Mouse (Mus musculus): ENCODE measurements at regions not wholly inside any gene's neighbourhood (a gene's known extent, or its start where the extent isn't known, plus 50 kb on each side); places are given as distances from the start of the nearest gene placed in this dataset.

DNA sequence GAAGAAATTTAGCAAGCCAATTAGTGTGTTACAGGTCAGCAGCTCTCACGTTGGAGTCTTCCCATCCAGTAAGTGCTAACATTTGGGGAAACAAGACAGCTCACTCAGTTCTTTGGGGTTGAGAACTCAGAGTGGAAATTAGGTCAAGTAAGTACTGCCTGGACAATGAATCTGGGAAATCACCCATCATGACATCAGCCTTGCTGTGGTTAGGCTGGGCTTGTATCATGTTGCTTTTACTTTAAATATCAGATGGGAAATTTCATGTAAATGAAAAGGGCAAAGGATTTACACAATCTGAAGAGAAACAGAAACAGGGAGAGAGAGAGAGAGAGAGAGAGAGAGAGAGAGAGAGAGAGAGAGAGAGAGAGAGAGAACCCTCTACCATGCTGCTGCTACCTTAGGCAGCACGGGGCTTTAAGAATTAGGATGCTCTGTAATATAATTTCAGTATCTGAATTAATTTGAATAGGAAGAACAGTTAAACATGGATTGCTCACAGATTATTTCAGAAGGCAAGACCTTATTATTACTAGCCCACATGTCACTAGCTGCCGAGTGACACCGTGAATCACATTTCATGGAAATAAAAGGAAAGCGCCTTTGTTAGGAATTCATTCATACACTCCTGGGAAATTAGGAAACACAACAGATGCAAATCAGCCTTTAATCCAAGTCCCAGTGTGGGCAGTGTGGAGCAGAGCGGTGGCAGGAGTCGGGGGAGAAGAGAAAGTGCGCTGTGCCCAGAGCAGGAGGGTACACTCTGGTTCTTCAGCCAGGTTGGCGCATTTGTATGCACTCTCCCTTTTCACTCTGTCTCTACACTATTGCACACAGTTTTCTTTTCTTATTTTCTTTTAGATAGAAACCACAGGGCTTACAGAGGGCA is 620.2 kb upstream of the Fam92a start:
- H3K36me3 ChIP-seq (replicated peaks in 1 of 2; ENCODE audit: control insufficient read depth in 1 of 2, insufficient read depth in 1 of 2, low read length in 1 of 2): no peaks in the 10 kb centered on the region
- H3K79me2 ChIP-seq (replicated peaks; ENCODE audit: control insufficient read depth, extremely low read depth, insufficient read depth, poor library complexity, severe bottlenecking): no peaks in the 10 kb centered on the region
- H3K27ac ChIP-seq (ENCODE audit: insufficient read depth, low read depth): peak overlapping the region; percentile 58; the same call in 1 of the 2 replicates
- dilution Hi-C loops (cut with MboI; ENCODE audit: extremely low pct_ligation_motif_present, extremely low pct_unique_long_range_greater_than_20kb, low sequenced_read_pairs) (no loop called here), in situ Hi-C loops (cut with MboI; ENCODE audit: low pct_ligation_motif_present, low pct_unique_long_range_greater_than_20kb, low sequenced_read_pairs) (no loop called here)
- H3K4me1 ChIP-seq (ENCODE audit: control insufficient read depth in 1 of 2, insufficient read depth in 2 of 2): peaks cover 8 to 26% of the 10 kb centered on the region in 2 experiments
- H3K9me3 ChIP-seq (replicated peaks; ENCODE audit: low read length): no peaks in the 10 kb centered on the region
- TF ChIP-seq SMC3 (IDR thresholded peaks at IDR 0.05; ENCODE audit: low read depth, low read length): no peak
- no peak for TF ChIP-seq MAZ (IDR thresholded peaks at IDR 0.05; ENCODE audit: low read depth, low read length)
- TF ChIP-seq NRF1 (IDR thresholded peaks at IDR 0.05; ENCODE audit: low read depth, low read length): no peak
- 0 out of 2 replicates have a peak, but pooled peaks have one; percentile 34 for TF ChIP-seq JUND (conservative IDR thresholded peaks at IDR 0.05; ENCODE audit: low read depth, low read length)
- TF ChIP-seq JUN (IDR thresholded peaks at IDR 0.05; ENCODE audit: insufficient read depth, low read depth, low read length): peak; percentile 50; the same call in 1 of the 2 replicates
- TF ChIP-seq BHLHE40 (IDR thresholded peaks at IDR 0.05; ENCODE audit: low read depth, low read length): peak; percentile 37; the same call in 1 of the 2 replicates
- TF ChIP-seq RCOR1 (conservative IDR thresholded peaks at IDR 0.05; ENCODE audit: low read depth, low read length): no peak
- TF ChIP-seq EP300 (IDR thresholded peaks at IDR 0.05; ENCODE audit: low read length): peak; percentile 62
- TF ChIP-seq CHD2 (IDR thresholded peaks at IDR 0.05; ENCODE audit: low read length): no peak
- TF ChIP-seq POLR2A (IDR thresholded peaks at IDR 0.05; ENCODE audit: low read depth, low read length): no peak
- no peak for TF ChIP-seq CHD1 (IDR thresholded peaks at IDR 0.05; ENCODE audit: low read depth, low read length)
- 0 out of 2 replicates have a peak, but pooled peaks have one; percentile 52 for TF ChIP-seq TCF12 (IDR thresholded peaks at IDR 0.05; ENCODE audit: low read depth, low read length)
- no peak for TF ChIP-seq MYC (IDR thresholded peaks at IDR 0.05; ENCODE audit: low read depth, low read length)
- no peak for TF ChIP-seq SIN3A (IDR thresholded peaks at IDR 0.05; ENCODE audit: low read length)
- TF ChIP-seq RAD21 (IDR thresholded peaks at IDR 0.05; ENCODE audit: low read depth, low read length): no peak
- TF ChIP-seq ETS1 (conservative IDR thresholded peaks at IDR 0.05; ENCODE audit: low read depth, low read length): peak; percentile 81
- TF ChIP-seq GABPA (IDR thresholded peaks at IDR 0.05; ENCODE audit: insufficient replicate concordance, low read depth, low read length): no peak
- TF ChIP-seq ZC3H11A (IDR thresholded peaks at IDR 0.05; ENCODE audit: low read depth, low read length): no peak
- peak; percentile 66 for TF ChIP-seq MEF2A (IDR thresholded peaks at IDR 0.05; ENCODE audit: borderline replicate concordance, low read depth, low read length)
- no peak for TF ChIP-seq ZMIZ1 (IDR thresholded peaks at IDR 0.05; ENCODE audit: low read depth, low read length)
- peak; percentile 69 for TF ChIP-seq IRF4 (IDR thresholded peaks at IDR 0.05; ENCODE audit: low read depth, low read length)
- no peaks in the 10 kb centered on the region for H3K27me3 ChIP-seq (replicated peaks)
- H3K4me3 ChIP-seq (replicated peaks in 1 of 3; ENCODE audit: low read depth in 2 of 3, low read length in 2 of 3, poor library complexity in 1 of 3): no peak overlapping the region
- DNase-seq (ENCODE audit: extremely low read depth): peak; percentile 52
- no peak overlapping the region; the same call in 1 of the 2 replicates for H3K9ac ChIP-seq (ENCODE audit: insufficient read depth, low read depth)
- peak overlapping the region; percentile 67; the same call in 1 of the 2 replicates for H3K4me2 ChIP-seq (ENCODE audit: insufficient read depth, low read depth, poor library complexity, severe bottlenecking)
